Mouse (Mus musculus): ENCODE results near the gene Mia.

Mia gene

GRCm38 (mm10) chr7:27184964-27185363 lies 4.0 kb upstream of the Mia start:
- DNase-seq, result no peak

- DNase-seq, result no peak
These were observed 1.5 kb upstream of the Mia start for GRCm38 (mm10) chr7:27182498-27182897.

GRCm38 (mm10) chr7:27180036-27180435 lies 921 bp downstream of the Mia start:
- no peak for DNase-seq

- DNase-seq, result no peak
These were observed 1.6 kb downstream of the Mia start for GRCm38 (mm10) chr7:27179217-27179918.

GRCm38 (mm10) chr7:27178324-27179216 lies 2.4 kb downstream of the Mia start, which contains the start of gene Rab4b:
Gene Rab4b, minus strand, starts transcription at chr7:27178896.
- peak; percentile 99 to 100 for DNase-seq

GRCm38 (mm10) chr7:27177942-27178323 lies 3.0 kb downstream of the Mia start:
- DNase-seq, result no peak

GRCm38 (mm10) chr7:27174896-27175295 lies 6.1 kb downstream of the Mia start:
- DNase-seq, result no peak

GRCm38 (mm10) chr7:27174496-27174895 lies 6.5 kb downstream of the Mia start:
- no peak for DNase-seq

GRCm38 (mm10) chr7:27170981-27171380 lies 10.0 kb downstream of the Mia start:
- no peak for DNase-seq

GRCm38 (mm10) chr7:27168371-27168770 lies 12.6 kb downstream of the Mia start:
- no peak for DNase-seq

GRCm38 (mm10) chr7:27167475-27168094 lies 13.4 kb downstream of the Mia start:
- DNase-seq, result no peak

- DNase-seq, result peak; percentile 93 to 97
These were observed 14.1 kb downstream of the Mia start, which contains the start of gene Egln2 for GRCm38 (mm10) chr7:27166614-27167474. Gene Egln2, minus strand, starts transcription at chr7:27166802.

- peak; percentile 74 to 86 for DNase-seq
These were observed 14.7 kb downstream of the Mia start for GRCm38 (mm10) chr7:27166229-27166613.

GRCm38 (mm10) chr7:27165696-27166095 lies 15.3 kb downstream of the Mia start:
- no peak for DNase-seq

- peak; percentile 64 to 67 for DNase-seq
These were observed 15.8 kb downstream of the Mia start for GRCm38 (mm10) chr7:27165007-27165655.

- peak; percentile 62 to 65 for DNase-seq
These were observed 16.6 kb downstream of the Mia start for GRCm38 (mm10) chr7:27164112-27164947.

GRCm38 (mm10) chr7:27163450-27163805 lies 17.5 kb downstream of the Mia start:
- DNase-seq, result peak in 1 of 2 experiments; percentile 21

- peak in 1 of 2 experiments; percentile 11 for DNase-seq
These were observed 18.0 kb downstream of the Mia start for GRCm38 (mm10) chr7:27162780-27163449.

GRCm38 (mm10) chr7:27161744-27162143 lies 19.2 kb downstream of the Mia start:
- peak; percentile 17 to 21 for DNase-seq

- no peak for DNase-seq
These were observed 20.0 kb downstream of the Mia start for GRCm38 (mm10) chr7:27160921-27161320.
